Mouse (Mus musculus): ENCODE data around the gene Pten.
"Not testable (repeated sequence)": the region's sequence is repeated elsewhere in the genome, so short reads cannot be mapped to it uniquely, and the experiment has no call there.

The Pten gene

GRCm38 (mm10) chr19:32754188-32755000, 2.9 kb upstream of the Pten start:
- DNase-seq (ENCODE audit: low read depth, low spot score) = no peak

- no peak for DNase-seq (ENCODE audit: low read depth, low spot score)
Measured at GRCm38 (mm10) chr19:32755104-32755791, 2.0 kb upstream of the Pten start.

GRCm38 (mm10) chr19:32755792-32756635, 1.3 kb upstream of the Pten start:
- DNase-seq (ENCODE audit: low read depth, low spot score) = peak; percentile 98

- DNase-seq (ENCODE audit: low read depth, low spot score) = no peak
Measured at GRCm38 (mm10) chr19:32756636-32756899, 729 bp upstream of the Pten start.

- peak; percentile 49 for DNase-seq (ENCODE audit: low read depth, low spot score)
Measured at GRCm38 (mm10) chr19:32757831-32758792, 815 bp downstream of the Pten start.

GRCm38 (mm10) chr19:32758793-32759161, 1.5 kb downstream of the Pten start:
- DNase-seq (ENCODE audit: low read depth, low spot score) = no peak

GRCm38 (mm10) chr19:32759357-32760024, 2.2 kb downstream of the Pten start:
- DNase-seq (ENCODE audit: low read depth, low spot score) = no peak

GRCm38 (mm10) chr19:32760499-32760898, 3.2 kb downstream of the Pten start:
- peak; percentile 36 for DNase-seq (ENCODE audit: low read depth, low spot score)

GRCm38 (mm10) chr19:32761162-32761561, 3.9 kb downstream of the Pten start:
- no peak for DNase-seq (ENCODE audit: low read depth, low spot score)

- no peak for DNase-seq (ENCODE audit: low read depth, low spot score)
Measured at GRCm38 (mm10) chr19:32762493-32762892, 5.2 kb downstream of the Pten start.

GRCm38 (mm10) chr19:32778411-32778810, 21.1 kb downstream of the Pten start:
- no peak for DNase-seq (ENCODE audit: low read depth, low spot score)

- DNase-seq (ENCODE audit: low read depth, low spot score) = no peak
Measured at GRCm38 (mm10) chr19:32779131-32779530, 21.8 kb downstream of the Pten start.

- no peak for DNase-seq (ENCODE audit: low read depth, low spot score)
Measured at GRCm38 (mm10) chr19:32781305-32782071, 24.2 kb downstream of the Pten start.

- DNase-seq (ENCODE audit: low read depth, low spot score) = not testable (repeated sequence)
Measured at GRCm38 (mm10) chr19:32787388-32787787, 30.1 kb downstream of the Pten start.

GRCm38 (mm10) chr19:32788016-32788415, 30.7 kb downstream of the Pten start:
- DNase-seq (ENCODE audit: low read depth, low spot score) = not testable (repeated sequence)

- DNase-seq (ENCODE audit: low read depth, low spot score) = no peak
Measured at GRCm38 (mm10) chr19:32789535-32789934, 32.2 kb downstream of the Pten start.

GRCm38 (mm10) chr19:32792610-32793009, 35.3 kb downstream of the Pten start:
- DNase-seq (ENCODE audit: low read depth, low spot score) = peak; percentile 41

GRCm38 (mm10) chr19:32793901-32794300, 36.6 kb downstream of the Pten start:
- no peak for DNase-seq (ENCODE audit: low read depth, low spot score)

GRCm38 (mm10) chr19:32800557-32800956, 43.3 kb downstream of the Pten start:
- no peak for DNase-seq (ENCODE audit: low read depth, low spot score)

- DNase-seq (ENCODE audit: low read depth, low spot score) = peak; percentile 38
Measured at GRCm38 (mm10) chr19:32804703-32805102, 47.4 kb downstream of the Pten start.
